Mouse (Mus musculus) C2C12 (cell line): Measurements from ENCODE around the gene Cxcr1. TPM values are rescaled to one million over a fixed set of nuclear protein-coding genes. Genes with fewer than 3 reads are reported as not detected.
"Not testable (repeated sequence)": the region's sequence is repeated elsewhere in the genome, so short reads cannot be mapped to it uniquely, and the experiment has no call there.

ENCODE experiments used
- H3K27me3 ChIP-seq: one replicate; pipeline ENCODE4 v1.6.1; 2011; ENCODE audit not compliant: control insufficient read depth, insufficient read depth, insufficient read length
- H3K36me3 ChIP-seq: one replicate; pipeline ENCODE4 v1.6.1; 2011; ENCODE audit not compliant: control insufficient read depth, insufficient read depth
- H3K4me3 ChIP-seq: one replicate; pipeline ENCODE4 v1.5.1; 2011; ENCODE audit warnings: mild to moderate bottlenecking, control low read depth; ENCODE audit not compliant: poor library complexity, insufficient read depth, severe bottlenecking
- H3K79me2 ChIP-seq: one replicate; pipeline ENCODE4 v1.6.1; 2011; ENCODE audit not compliant: control insufficient read depth, insufficient read depth
- H3K79me3 ChIP-seq: one replicate; pipeline ENCODE4 v1.6.1; 2011; ENCODE audit warnings: low read depth, control low read depth
- H3ac ChIP-seq: one replicate; pipeline ENCODE3; 2011; ENCODE audit warnings: low read depth; ENCODE audit not compliant: control insufficient read depth, insufficient read length
- CEBPB ChIP-seq: IDR thresholded peaks from one replicate; pipeline ENCODE4 v1.6.1; 2011; ENCODE audit warnings: low read depth, mild to moderate bottlenecking, control low read depth, moderate library complexity
- CTCF ChIP-seq: IDR thresholded peaks from one replicate; pipeline ENCODE4 v1.5.1; 2011; ENCODE audit not compliant: control insufficient read depth, insufficient read depth, insufficient read length
- FOSL1 ChIP-seq: IDR thresholded peaks from one replicate; pipeline ENCODE4 v1.8.0; 2011; ENCODE audit warnings: mild to moderate bottlenecking, low read length; ENCODE audit not compliant: poor library complexity, insufficient read depth, severe bottlenecking
- MAX ChIP-seq: IDR thresholded peaks from one replicate; pipeline ENCODE4 v1.6.1; 2011; ENCODE audit warnings: mild to moderate bottlenecking, control low read depth
- MYOD1 ChIP-seq: IDR thresholded peaks from one replicate; pipeline ENCODE4 v1.6.1; 2011; ENCODE audit warnings: low read depth; ENCODE audit not compliant: control insufficient read depth, insufficient read length
- MYOG ChIP-seq: IDR thresholded peaks from one replicate; pipeline ENCODE4 v1.6.1; 2011; ENCODE audit not compliant: control insufficient read depth, insufficient read length; ENCODE audit errors: extremely low read depth
- USF1 ChIP-seq: IDR thresholded peaks from one replicate; pipeline ENCODE4 v1.6.1; 2011; ENCODE audit warnings: low read depth, mild to moderate bottlenecking, control low read depth, moderate library complexity
- polyA plus RNA-seq: library from polyadenylated mRNA; unstranded; fragments of >200 nt; fragmentation: generic; extraction: Trizol; gene quantifications from one replicate; pipeline ENCODE4 v1.2.1, GENCODE M21; 2012; ENCODE audit warnings: missing spikeins

The Cxcr1 gene
- polyA plus RNA-seq, 1 experiment, result not detected

- Histone ChIP-seq H3K4me3 (no peak overlapping the region), H3K36me3 (no peaks in the 10 kb centered on the region), H3K79me2 (no peaks in the 10 kb centered on the region), H3K27me3 (no peaks in the 10 kb centered on the region), H3K79me3 (no peaks in the 10 kb centered on the region), H3ac (no peak overlapping the region)
- TF ChIP-seq MYOG (no peak), CTCF (no peak), CEBPB (no peak), MYOD1 (no peak), MAX (no peak)
These were observed 21.7 kb downstream of the Cxcr1 start for GRCm38 (mm10) chr1:74172722-74173121.

GRCm38 (mm10) chr1:74169721-74170120 lies 24.7 kb downstream of the Cxcr1 start:
- TF ChIP-seq MAX (no peak), USF1 (no peak), FOSL1 (no peak), MYOD1 (no peak), CEBPB (no peak), MYOG (no peak)
- H3K79me3 ChIP-seq, result no peaks in the 10 kb centered on the region
- peaks cover 7% of the 10 kb centered on the region for H3K27me3 ChIP-seq
- H3K4me3 ChIP-seq, result no peak overlapping the region
- no peaks in the 10 kb centered on the region for H3K36me3 ChIP-seq
- H3ac ChIP-seq, result no peak overlapping the region
- no peaks in the 10 kb centered on the region for H3K79me2 ChIP-seq

GRCm38 (mm10) chr1:74167136-74167535 lies 27.3 kb downstream of the Cxcr1 start:
- TF ChIP-seq MYOG (no peak), CEBPB (no peak), MAX (no peak), CTCF (no peak), USF1 (no peak), MYOD1 (no peak)
- no peak overlapping the region for H3K4me3 ChIP-seq
- no peaks in the 10 kb centered on the region for H3K79me3 ChIP-seq
- H3K27me3 ChIP-seq, result peaks cover 9% of the 10 kb centered on the region
- H3K36me3 ChIP-seq, result no peaks in the 10 kb centered on the region
- no peak overlapping the region for H3ac ChIP-seq
- H3K79me2 ChIP-seq, result no peaks in the 10 kb centered on the region

- Histone ChIP-seq H3ac (no peak overlapping the region), H3K79me2 (no peaks in the 10 kb centered on the region), H3K36me3 (no peaks in the 10 kb centered on the region), H3K4me3 (no peak overlapping the region), H3K27me3 (peaks cover 12% of the 10 kb centered on the region), H3K79me3 (no peaks in the 10 kb centered on the region)
- no peak for TF ChIP-seq CEBPB
- TF ChIP-seq CTCF, result no peak
- TF ChIP-seq MAX, result no peak
- no peak for TF ChIP-seq USF1
- no peak for TF ChIP-seq FOSL1
These were observed 34.4 kb downstream of the Cxcr1 start for GRCm38 (mm10) chr1:74160036-74160435.

GRCm38 (mm10) chr1:74159613-74160012 lies 34.8 kb downstream of the Cxcr1 start:
- not testable (repeated sequence) for H3K4me3 ChIP-seq, H3K79me3 ChIP-seq, H3K79me2 ChIP-seq, H3K36me3 ChIP-seq, H3ac ChIP-seq
- peaks cover 12% of the 10 kb centered on the region for H3K27me3 ChIP-seq

- no peaks in the 10 kb centered on the region for H3K79me2 ChIP-seq
- no peaks in the 10 kb centered on the region for H3K79me3 ChIP-seq
- no peaks in the 10 kb centered on the region for H3K36me3 ChIP-seq
- peaks cover 7% of the 10 kb centered on the region for H3K27me3 ChIP-seq
- no peak overlapping the region for H3K4me3 ChIP-seq
- no peak overlapping the region for H3ac ChIP-seq
- TF ChIP-seq CTCF (no peak), MAX (no peak), CEBPB (no peak), MYOG (no peak), USF1 (no peak), FOSL1 (no peak), MYOD1 (no peak)
These were observed 38.0 kb downstream of the Cxcr1 start for GRCm38 (mm10) chr1:74156381-74156910.
